Mouse (Mus musculus): ENCODE data around the gene Gm6358. TPM values are rescaled to one million over a fixed set of nuclear protein-coding genes. Genes with fewer than 3 reads are reported as not detected.

Gene Gm6358
- polyA plus RNA-seq (2015; fragmentation: Nextera tagmentation; extraction: Ambion mirVana): not detected in 2 replicates

GRCm38 (mm10) chr16:89140551-89140950 lies at the start of gene Gm6358:
Gene Gm6358 (plus strand): TSS chr16:89140851.

GRCm38 (mm10) chr16:89150786-89151185 lies 10.1 kb downstream of the Gm6358 start, which contains the start of gene Gm10061:
Gene Gm10061 (plus strand): TSS chr16:89151086.

GRCm38 (mm10) chr16:89157652-89158051 lies 17.0 kb downstream of the Gm6358 start, which contains the start of gene Gm9789:
Gene Gm9789 (plus strand): TSS chr16:89157952.

GRCm38 (mm10) chr16:89169190-89169589 lies 28.5 kb downstream of the Gm6358 start, which contains the start of gene Gm7735:
Gene Gm7735 (plus strand): TSS chr16:89169490.

GRCm38 (mm10) chr16:89174435-89174834 lies 33.8 kb downstream of the Gm6358 start, which contains the start of gene 1110057P08Rik:
Gene 1110057P08Rik (plus strand): TSS chr16:89174735.

Other genes with a start within 250 kb of the Gm6358 start
- not detected in 2 replicates for gene Krtap19-5, start 244.4 kb upstream of the Gm6358 start, polyA plus RNA-seq (2015; fragmentation: Nextera tagmentation; extraction: Ambion mirVana)
- not detected in 2 replicates for gene Krtap19-9b, start 208.6 kb upstream of the Gm6358 start, polyA plus RNA-seq (2015; fragmentation: Nextera tagmentation; extraction: Ambion mirVana)
- not detected in 2 replicates for gene Krtap16-3, start 178.0 kb upstream of the Gm6358 start, polyA plus RNA-seq (2015; fragmentation: Nextera tagmentation; extraction: Ambion mirVana)
- gene Krtap22-2, start 130.1 kb upstream of the Gm6358 start, polyA plus RNA-seq (2015; fragmentation: Nextera tagmentation; extraction: Ambion mirVana): not detected in 2 replicates
- not detected in 2 replicates for gene Gm10229, start 125.6 kb upstream of the Gm6358 start, polyA plus RNA-seq (2015; fragmentation: Nextera tagmentation; extraction: Ambion mirVana)
- gene Krtap6-1, start 109.2 kb upstream of the Gm6358 start, polyA plus RNA-seq (2015; fragmentation: Nextera tagmentation; extraction: Ambion mirVana): not detected in 2 replicates
- not detected in 2 replicates for gene Gm10228, start 99.4 kb upstream of the Gm6358 start, polyA plus RNA-seq (2015; fragmentation: Nextera tagmentation; extraction: Ambion mirVana)
- gene Krtap6-5, start 93.0 kb upstream of the Gm6358 start, polyA plus RNA-seq (2015; fragmentation: Nextera tagmentation; extraction: Ambion mirVana): not detected in 2 replicates
- gene 1110025L11Rik, start 76.8 kb upstream of the Gm6358 start, polyA plus RNA-seq (2015; fragmentation: Nextera tagmentation; extraction: Ambion mirVana): not detected in 2 replicates
- gene Krtap6-3, start 56.8 kb upstream of the Gm6358 start, polyA plus RNA-seq (2015; fragmentation: Nextera tagmentation; extraction: Ambion mirVana): not detected in 2 replicates
- gene Gm10061, start 10.2 kb downstream of the Gm6358 start, polyA plus RNA-seq (2015; fragmentation: Nextera tagmentation; extraction: Ambion mirVana): not detected in 2 replicates
- gene Gm9789, start 17.1 kb downstream of the Gm6358 start, polyA plus RNA-seq (2015; fragmentation: Nextera tagmentation; extraction: Ambion mirVana): not detected in 2 replicates
- not detected in 2 replicates for gene Gm7735, start 28.6 kb downstream of the Gm6358 start, polyA plus RNA-seq (2015; fragmentation: Nextera tagmentation; extraction: Ambion mirVana)
- gene 1110057P08Rik, start 33.9 kb downstream of the Gm6358 start, polyA plus RNA-seq (2015; fragmentation: Nextera tagmentation; extraction: Ambion mirVana): not detected in 2 replicates
- gene Krtap20-2, start 65.0 kb downstream of the Gm6358 start, polyA plus RNA-seq (2015; fragmentation: Nextera tagmentation; extraction: Ambion mirVana): not detected in 2 replicates